Mouse (Mus musculus) T-cell, adult 2 months (primary cell): ENCODE results near the gene Atox1.
"Not testable (repeated sequence)": the region's sequence is repeated elsewhere in the genome, so short reads cannot be mapped to it uniquely, and the experiment has no call there.

Source experiments
- DNase-seq: peaks from one replicate; pipeline ENCODE4 v3.0.0; 2022; ENCODE audit warnings: low spot score

Gene Atox1

DNA sequence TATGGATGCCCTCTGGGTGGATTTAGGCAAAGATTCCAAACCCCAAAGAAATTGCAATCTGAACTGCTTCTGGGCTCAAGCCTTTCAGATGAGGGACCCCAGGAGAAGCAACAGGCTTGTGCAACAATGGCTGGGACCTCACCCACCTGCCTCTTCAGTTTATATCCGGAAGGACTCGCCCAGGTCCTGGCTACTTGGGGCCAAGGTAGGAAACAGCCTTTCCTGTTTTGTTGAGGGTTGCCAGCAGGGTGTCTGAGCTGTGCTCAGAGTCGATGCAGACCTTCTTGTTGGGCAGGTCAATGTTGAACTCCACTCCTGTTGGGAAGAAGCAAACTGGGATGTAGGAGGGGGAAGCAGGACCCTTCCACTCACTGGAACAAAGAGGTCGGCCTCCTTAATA lies 10.7 kb downstream of the Atox1 start:
- no peak for DNase-seq

DNA sequence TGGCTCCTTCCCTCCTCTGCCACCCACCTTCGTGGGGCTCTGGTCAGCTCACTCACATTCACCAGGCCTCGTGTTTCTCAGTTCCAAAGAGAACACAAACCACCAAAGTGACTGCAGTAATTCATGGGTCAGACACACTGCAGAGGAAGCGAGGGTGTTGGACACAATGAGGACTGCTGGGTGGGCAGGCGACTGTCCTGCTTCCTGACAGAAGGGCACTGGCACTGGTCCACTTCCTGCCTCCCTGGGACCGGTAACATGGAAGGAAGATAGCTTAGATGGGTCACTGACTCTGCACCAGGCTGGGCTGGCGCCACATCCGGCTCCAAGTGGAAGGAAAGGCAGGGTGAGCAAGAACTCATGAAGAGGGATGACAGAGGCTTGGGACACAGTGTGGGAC lies 11.5 kb downstream of the Atox1 start:
- DNase-seq, result no peak

DNA sequence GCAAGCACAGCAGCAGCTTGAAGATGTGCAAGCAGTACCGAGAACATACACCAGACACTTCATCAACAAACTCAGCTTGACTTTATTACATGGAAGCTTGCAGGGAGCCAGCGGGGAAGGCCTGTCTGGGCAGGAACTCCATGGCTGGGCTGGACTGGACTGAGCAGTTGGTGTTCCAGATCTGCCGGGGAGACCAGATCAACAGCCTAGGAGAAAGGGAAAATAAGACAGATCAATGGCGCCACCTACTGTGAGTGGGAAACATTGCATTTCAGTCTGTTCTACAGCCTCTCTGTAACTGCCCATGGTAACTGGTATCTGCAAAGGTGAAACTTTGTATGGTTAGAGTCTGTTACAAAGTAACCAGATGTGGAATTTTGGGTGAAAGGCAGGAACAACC lies 14.5 kb downstream of the Atox1 start:
- DNase-seq, result peak; percentile 41

DNA sequence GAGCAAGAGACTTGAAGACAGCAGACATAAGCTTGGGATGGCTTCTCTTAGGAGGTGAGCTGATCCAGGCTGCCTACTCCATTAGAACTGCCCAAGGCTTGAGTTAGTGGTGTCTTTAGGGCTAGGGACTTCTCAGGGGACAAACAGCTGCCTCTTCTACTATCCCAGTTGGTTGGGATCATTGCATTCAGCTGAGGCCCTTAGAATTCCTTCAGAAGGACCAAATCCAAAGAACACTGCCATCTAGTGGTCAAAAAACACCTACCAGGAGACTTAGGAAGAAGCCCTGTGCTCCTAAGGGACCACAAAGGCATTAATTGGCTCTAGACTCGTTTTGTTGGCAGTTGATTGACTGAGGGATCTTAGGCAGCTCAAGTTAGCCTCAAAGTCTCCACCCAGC lies 16.3 kb downstream of the Atox1 start:
- no peak for DNase-seq

DNA sequence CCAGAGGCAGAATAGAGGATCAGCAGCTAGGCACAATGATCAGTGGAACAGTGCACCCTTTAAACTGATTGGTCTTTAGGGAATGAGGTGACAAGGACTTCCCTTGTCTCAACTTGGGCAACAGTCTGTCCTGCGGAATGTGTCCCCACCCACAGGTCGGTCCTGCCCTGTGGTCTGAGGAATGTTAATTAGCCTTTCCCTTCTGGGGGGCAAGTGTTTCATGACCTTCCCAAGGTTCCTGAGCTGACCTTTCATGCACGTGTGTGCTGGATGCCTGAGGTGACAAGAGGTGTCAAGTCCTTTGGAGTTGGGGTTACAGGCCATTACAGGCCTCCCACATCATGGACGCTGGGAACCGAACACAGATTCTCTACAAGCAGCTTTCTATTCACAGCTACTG lies 21.3 kb downstream of the Atox1 start:
- no peak for DNase-seq

DNA sequence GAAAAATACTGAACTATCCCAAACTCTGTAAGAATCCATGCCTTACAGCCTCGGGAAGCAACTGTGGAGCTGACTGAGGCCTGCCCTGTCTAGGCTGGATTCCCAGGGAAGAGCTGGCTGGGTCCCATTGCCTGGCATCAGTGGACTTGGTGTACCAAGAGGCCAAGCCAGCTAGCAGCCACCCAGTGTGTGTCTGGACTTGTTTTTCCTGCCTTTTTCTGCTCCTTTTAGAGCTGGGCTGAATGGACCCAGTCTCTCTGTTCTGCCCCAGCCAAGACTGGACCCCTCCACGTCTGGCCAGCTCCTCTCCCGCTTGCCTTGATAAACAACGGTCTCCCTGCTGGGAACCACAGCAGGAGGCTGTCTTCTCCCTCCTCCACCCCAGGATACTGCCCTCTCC lies 23.0 kb downstream of the Atox1 start:
- DNase-seq, result no peak

DNA sequence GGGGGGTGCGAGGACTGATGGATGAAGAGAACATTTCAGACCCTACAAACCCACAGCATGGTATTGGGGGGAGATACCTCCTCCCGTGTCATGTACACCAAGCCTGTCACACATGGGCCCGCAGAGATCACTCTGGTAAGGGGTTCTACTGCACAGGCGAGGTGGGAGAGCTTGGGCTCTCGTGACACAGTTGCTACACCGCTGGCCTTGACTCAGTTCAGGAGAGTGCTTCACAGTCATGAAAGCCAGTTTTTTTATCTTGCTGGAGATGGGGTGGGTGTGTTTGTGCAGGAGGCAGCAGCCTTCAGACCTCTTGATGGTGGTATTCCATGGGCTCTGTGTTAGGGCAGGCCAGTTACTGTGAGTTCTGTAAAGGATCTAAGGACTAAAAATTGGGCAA lies 24.9 kb downstream of the Atox1 start:
- DNase-seq, result no peak

DNA sequence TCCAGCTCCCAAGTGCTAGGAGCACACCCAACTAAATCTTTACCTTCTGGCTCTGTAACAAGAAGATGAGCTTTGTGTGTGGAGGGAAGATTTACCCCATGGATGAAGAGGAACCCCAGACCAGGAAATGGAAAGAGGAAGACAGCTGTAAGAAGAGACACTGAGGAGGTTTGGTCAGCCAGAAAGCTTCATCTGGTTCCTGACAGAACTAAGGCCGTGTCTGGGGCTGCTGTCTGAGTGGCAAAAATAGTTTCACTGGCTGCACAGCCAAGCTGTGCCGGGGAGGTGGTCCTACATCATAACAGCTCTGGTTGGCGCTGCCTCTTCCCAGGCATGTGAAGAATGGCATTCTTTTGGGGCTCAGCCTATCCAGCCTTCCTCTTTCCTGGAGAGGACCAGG lies 28.1 kb downstream of the Atox1 start:
- no peak for DNase-seq

DNA sequence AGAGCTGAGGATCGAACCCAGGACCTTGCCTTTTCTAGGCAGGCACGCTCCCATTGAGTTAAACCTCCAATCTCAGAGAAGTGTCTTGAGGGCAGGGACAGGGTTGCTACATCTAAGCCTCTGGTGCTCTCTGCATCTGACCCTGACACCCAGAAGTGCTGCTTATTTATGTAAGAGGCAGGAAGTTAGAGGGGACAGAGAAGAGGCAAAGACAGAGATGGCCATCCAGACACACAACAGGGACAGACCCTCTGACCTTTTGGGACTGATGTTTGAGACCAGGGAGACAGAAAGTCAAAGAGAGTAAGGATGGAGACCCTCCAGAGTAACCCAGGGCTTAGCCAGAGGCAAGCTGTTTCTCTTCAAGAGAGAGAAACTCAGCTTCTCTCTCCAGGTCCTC lies 31.1 kb downstream of the Atox1 start:
- DNase-seq, result no peak

DNA sequence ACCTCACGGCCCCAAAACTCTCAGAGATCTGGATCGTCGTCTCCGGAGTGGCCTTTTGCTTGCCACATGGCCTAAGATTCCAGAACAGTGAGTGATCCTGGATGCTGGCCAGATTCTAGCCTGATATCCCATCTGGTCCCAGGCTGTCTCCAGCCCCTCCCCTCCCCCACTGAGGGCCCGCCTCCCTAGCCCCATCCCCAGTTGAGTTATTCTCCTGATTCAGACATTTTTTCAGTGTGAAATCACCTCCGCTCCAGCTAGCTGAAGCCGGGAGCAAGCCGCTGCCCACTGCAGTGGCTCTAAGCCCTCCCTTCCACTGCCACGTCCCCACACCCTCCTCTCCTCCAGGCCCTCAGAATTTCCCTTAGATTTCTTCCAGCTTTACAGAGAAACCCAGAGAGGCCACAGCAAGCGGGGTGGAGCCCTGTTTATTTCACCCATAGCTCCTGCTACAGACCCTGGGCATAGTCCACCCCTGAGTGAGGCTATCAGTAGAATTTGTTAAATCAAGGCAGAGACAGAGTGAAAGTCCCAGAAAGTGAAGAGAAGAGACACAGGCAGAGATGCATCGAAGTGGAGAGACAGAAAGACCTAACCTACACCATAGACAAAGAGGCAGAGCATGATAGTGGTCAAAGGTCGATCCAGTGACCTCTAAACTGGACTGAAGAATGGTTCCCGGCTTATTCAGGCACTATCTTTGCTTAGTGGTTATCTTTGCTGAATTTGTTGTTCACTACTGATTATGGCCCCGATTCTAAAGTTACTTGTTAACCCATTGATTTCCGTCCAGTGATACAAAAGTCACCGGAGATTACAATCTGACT lies 32.6 kb downstream of the Atox1 start:
- no peak for DNase-seq

DNA sequence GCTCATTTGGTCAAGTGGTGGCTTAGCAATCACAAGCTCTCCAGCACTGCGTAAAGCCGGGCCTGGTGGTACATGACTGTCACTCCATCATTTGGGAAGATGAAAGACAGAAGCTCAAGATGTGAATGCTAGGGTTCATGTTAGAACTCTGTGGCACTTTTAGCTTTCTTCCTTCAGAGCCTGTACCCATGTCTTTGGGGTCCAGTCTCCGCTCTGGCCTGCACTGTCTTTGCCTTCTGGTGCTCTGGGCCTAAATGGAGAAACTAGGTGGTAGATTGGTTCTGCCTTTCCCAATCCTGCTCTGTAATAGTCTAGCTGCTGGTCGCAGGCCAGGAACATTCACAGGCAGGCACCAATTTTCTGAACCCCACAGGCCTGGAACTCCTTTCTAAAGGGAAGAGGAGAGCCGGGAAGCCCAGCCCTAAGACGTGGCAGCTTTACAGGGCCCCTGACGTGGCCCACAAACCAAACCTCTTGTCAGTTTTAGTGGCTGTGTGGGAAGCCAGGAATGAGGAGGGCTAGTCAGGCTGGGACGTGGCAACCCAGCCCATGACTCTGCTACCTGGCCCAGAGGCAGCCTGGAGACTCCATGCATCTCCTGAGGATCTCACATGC lies 36.2 kb downstream of the Atox1 start:
- DNase-seq, result no peak

DNA sequence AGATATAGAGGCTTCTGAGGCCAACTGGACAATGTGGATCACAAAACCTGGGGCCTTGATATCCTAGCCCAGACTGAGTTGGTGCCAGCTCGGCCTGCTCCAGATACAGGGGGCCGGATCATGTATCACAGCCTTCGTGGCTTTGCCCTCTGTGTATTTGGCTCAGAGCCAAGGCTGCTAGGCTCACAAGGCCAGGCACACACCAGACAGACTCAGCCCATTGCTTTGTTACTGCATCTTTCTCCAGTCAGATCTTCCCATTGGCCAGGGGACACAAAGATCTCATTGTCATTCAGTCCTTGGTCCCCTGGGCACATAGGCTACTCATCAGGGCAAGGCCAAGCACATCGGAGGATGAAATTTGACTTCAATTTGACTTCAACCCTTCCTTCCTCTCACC lies 37.3 kb downstream of the Atox1 start:
- DNase-seq, result no peak

DNA sequence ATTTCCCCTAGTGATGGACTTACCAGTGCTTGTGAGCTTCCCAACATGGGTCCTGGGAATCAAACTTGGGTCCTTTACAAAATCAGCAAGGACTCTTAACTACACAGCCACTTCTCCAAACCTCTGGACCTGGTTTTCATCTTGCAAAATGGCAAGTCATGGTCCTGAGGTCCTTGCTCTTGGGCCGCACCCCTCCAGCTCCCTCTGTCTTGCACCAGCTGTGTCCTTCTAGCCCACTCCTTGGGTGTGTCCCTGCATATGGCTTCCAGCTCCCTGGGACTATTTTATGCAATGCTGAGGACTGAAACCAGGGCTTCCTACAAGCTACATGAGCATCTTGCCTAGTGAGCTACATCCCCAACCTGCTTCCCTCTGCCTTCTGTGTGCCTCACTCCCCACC lies 38.1 kb downstream of the Atox1 start, which contains the start of gene Sparc:
Sparc (minus strand) TSS at position 206 of the 400 bp plus-strand sequence.
- DNase-seq, result no peak

DNA sequence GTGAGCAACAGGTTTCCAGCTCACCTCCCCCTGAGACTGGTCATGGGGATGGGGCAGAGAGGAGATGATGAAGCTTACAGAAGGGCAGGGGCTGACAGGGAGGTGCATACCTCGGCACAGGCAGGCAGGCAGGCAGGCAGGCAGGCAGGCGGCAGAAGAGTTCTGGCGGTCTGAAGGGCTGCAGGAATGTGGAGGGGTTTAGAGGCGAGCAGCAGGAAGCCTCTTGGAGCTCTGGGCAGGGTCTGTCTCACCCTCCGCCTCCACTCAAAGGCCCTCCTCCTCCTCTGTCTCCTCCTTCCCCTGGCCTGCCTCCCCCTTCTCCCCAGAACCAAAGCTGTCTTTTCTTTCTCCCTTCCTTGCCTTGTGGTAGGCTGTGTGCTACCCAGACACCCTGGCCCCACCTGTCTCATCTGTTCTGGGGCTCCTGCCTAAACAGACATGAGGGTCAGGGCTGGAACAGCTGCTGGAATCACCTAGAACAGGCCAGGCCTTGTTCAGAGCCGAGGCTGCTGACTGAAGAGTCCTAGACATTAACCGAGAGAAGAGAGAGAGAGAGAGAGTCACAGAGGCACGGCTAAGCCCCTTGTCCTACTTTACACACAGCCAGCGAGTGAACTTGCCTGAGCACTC lies 41.2 kb downstream of the Atox1 start:
- DNase-seq, result no peak

DNA sequence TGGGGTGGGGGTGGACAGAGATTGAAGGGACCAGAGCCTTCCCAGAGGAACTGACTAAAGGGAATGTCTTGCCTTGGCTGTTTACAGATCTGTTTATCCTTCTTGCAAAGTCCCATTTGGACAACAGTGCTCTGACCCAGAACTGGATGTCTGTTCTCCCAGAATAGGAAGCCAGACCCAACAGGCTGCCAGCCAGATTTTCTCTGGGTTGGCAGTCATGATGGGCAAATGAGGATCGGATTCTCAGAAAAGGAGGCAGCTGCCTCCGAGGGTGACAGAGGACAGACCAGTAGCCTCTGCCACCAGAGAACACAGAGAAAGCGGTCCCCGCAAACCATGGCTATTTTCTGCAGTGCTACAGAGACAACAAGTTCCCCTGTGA lies 41.8 kb downstream of the Atox1 start:
- no peak for DNase-seq

DNA sequence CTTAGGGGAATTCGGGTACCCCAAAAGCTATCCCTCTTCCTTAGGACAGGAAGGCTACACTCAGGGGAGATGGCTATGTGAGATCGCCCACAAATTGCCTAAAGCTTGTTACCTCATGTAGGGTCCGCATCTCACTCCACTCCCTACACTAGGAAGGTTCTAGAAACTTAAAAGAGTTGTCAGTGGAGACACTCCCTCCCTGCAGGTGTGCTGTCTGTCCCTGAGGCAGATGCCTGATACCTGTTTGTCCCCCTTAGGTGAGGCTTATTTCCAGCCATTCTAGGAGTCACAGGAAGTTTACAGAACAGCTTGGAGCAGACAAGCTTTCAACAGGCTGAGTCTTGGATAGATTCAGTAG lies 42.4 kb downstream of the Atox1 start:
- no peak for DNase-seq

DNA sequence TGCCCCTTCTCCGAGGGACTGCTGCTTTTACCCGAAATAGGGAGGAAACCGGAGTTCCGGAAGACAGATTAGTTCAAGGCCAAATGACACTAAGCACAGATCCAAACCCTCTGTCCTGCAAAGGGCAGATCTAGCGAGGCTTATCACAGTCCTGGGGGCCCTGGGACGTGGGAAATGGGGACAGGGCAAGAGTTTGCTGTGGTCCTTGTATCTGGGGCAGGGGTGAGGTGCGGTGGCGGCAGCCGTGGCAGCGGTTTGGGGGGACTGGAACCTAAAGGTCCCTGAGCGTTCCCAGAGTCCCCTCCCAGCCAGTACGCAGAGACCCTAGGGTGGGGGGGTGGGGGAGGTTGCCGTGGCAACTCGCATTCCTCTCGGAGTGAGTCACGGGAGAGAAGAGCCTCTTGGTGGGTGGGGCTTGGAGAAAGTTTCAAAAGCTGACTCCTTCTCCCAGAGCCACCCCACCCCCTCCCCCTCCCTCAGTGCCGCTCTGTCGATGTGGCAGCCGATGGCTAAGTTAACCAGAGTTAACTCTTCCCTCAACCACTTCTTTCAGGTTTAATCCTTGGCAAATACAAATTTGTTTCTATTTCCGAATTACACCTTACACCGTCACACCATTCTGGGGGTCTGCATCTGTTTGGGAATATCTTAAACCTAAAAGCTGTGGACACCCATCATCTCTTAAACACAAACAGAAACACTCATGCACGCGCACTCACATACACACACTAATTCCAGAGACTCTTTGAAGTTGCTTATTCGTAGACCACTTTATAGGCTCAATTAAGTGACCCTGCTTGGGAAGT lies 42.9 kb downstream of the Atox1 start:
- no peak for DNase-seq

DNA sequence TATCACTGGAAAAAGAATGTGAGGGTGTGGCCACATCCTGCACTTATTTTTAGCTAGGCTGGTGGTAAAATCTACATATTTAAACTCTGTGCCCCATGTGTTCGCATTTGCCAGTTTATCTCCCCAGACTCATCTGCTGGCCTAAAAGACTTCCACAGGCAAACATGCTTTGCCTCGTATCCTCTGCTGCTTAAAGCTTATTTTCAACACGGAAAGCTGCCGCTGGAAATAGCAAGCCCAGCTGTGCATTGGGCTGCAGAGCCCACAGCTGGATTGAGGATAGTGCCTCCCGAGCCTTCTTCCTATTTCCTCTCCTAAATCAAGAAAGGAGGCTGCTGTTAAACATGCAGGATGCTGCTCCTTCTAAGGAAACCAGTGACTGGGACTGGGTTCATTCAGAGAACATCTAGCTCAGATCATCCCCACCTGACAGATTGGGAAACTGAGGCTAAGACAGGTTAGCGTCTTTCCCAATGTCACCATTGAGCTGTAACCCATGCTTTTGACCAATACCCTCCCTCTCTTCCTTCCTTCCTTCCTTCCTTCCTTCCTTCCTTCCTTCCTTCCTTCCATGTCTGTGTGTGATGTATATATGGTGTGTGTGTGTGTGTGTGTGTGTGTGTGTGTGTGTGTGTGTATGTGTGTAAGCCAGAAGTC lies 44.3 kb downstream of the Atox1 start:
- no peak for DNase-seq

DNA sequence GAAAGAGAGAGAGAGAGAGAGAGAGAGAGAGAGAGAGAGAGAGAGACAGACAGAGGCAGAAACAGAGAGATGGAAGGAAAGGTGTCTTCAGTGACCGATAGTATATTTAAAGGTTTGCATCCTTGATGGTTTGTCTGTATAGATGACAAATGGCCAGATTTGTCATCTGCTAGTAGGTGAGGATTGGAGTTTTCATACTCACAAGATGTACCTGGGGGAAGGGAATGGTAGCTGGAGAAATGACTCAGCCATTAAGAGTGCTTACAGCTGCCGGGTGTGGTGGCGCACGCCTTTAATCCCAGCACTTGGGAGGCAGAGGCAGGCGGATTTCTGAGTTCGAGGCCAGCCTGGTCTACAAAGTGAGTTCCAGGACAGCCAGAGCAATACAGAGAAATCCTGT lies 45.3 kb downstream of the Atox1 start:
- not testable (repeated sequence) for DNase-seq

DNA sequence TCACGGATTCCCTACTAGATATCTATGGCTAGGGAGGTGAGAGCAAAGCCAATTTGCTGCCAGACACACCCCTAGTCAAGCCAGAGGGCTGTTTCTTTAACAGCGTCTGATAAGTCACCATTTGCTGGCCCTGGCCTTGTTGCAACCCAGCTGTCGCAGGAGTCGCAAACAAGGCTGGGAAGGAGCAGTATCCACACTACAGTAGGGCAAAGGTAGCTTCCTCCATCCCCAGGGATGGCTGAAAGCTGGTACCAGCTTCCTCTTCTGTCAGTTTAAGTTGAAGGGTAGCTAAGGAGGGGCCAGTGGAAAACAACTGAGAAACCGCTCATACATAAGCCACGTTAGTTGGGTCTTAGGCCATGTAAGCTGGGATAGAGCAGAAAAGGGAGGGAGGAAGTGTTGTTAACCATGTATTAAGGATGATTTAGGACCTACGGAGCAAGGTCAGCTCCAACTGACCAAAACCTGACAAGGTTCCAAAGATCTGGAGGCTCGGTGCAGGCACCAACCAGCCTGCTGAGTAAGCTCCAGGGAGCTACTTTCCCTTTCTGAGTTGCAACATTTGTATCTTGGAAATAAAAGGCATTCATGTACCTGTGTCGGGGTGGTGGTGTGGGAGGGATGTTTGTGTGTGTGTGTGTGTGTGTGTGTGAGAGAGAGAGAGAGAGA lies 45.9 kb downstream of the Atox1 start:
- no peak for DNase-seq

DNA sequence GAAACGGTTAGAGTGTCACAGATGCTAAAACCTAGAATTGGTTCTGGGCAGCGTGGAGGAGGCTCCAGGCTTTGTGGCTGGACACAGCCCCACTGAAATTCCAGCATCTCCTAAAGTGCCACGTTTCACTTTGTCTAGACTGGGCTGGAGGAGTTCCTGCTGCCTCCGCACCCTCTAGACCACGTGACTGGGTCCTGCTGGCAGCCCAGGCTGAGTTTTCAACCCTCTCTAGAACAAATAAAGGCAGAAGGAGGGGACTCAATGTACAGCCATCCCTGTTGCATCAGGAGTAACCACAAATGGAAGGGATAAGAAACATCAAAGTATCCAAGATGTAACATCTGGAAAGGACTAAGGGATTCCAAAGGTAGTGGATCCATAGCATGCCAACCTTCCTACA lies 46.7 kb downstream of the Atox1 start:
- DNase-seq, result no peak

DNA sequence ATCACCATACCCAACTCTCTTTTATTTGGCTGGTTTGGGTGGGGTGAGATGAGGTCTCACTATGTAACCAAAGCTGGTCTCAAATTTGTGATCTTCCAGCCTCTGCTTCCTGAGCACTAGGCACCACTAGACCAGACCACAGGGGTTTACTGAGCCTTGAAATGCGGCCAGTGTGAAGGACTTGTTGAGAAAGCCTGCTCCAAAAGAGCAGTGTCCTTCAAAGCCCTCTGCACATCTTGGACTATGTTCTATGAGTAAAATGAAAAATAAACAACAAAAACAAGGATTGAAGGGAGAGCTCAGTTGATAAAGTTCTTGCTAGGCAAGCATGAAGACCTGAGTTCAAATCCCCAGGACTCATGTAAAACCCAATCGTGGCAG lies 47.6 kb downstream of the Atox1 start:
- no peak for DNase-seq
